Mouse (Mus musculus) small intestine, adult 2 months (tissue): Measurements from ENCODE around the gene Cers4. TPM values are rescaled to one million over a fixed set of nuclear protein-coding genes. Genes with fewer than 3 reads are reported as not detected.

Experiments used
- H3K27ac ChIP-seq: fragments of 200-500 bp; 2 replicates; pipeline ENCODE4 v1.5.1; 2012; ENCODE audit warnings: low read depth, low read length, control low read depth, inconsistent platforms; ENCODE audit not compliant: insufficient read depth
- H3K27me3 ChIP-seq: fragments of 200-500 bp; 2 replicates; pipeline ENCODE4 v1.6.1; 2012; ENCODE audit warnings: mild to moderate bottlenecking, moderate library complexity, low read length, inconsistent platforms; ENCODE audit not compliant: control insufficient read depth, insufficient read depth
- H3K36me3 ChIP-seq: fragments of 200-500 bp; 2 replicates; pipeline ENCODE4 v1.6.1; 2012; ENCODE audit warnings: mild to moderate bottlenecking, low read length, control low read depth, inconsistent platforms; ENCODE audit not compliant: control insufficient read depth, insufficient read depth
- H3K4me1 ChIP-seq: fragments of 200-500 bp; 2 replicates; pipeline ENCODE4 v1.6.1; 2012; ENCODE audit warnings: low read length, inconsistent platforms, mixed read lengths; ENCODE audit not compliant: control insufficient read depth, insufficient read depth, insufficient read length
- H3K4me3 ChIP-seq: fragments of 200-500 bp; 2 replicates; pipeline ENCODE4 v1.5.1; 2012; ENCODE audit warnings: low read depth, mild to moderate bottlenecking, control low read depth, inconsistent platforms, low read length, moderate library complexity
- CTCF ChIP-seq: fragments of 200-500 bp; IDR thresholded peaks from 2 replicates; pipeline ENCODE4 v1.5.1; 2012; ENCODE audit warnings: low read depth, mild to moderate bottlenecking, control low read depth, inconsistent platforms, low read length, moderate library complexity, mixed read lengths; ENCODE audit not compliant: insufficient replicate concordance, insufficient read length; ENCODE audit errors: extremely low read depth
- POLR2A ChIP-seq: fragments of 200-500 bp; IDR thresholded peaks from 2 replicates; pipeline ENCODE4 v1.6.1; 2012; ENCODE audit warnings: low read depth, mild to moderate bottlenecking, control low read depth, inconsistent platforms, low read length, moderate library complexity
- WGBS: fragments of 180-500 bp; shearing (Covaris S2); methylation state at CpG from one replicate; pipeline ENCODE4 v1.1.7; 2018; 5-methylcytosine and 5-hydroxymethylcytosine counted together
- polyA plus RNA-seq: library from polyadenylated mRNA; depleted of rRNA; stranded (reverse); fragments of >200 nt; gene quantifications from 2 replicates; pipeline ENCODE4 v1.2.3, GENCODE M21; 2012; rRNA removed

Gene Cers4
- 14.4 and 14.8 TPM in 2 replicates for polyA plus RNA-seq

- Histone ChIP-seq H3K27ac (peak within 1 kb of the TSS; percentile 47), H3K4me3 (peak within 1 kb of the TSS; percentile 68), H3K36me3 (no peaks in the 10 kb centered on the region), H3K27me3 (no peaks in the 10 kb centered on the region), H3K4me1 (peaks cover 10% of the 10 kb centered on the region; the same call in 1 of the 2 replicates)
- TF ChIP-seq CTCF (no peak), POLR2A (peak; percentile 66; the same call in 1 of the 2 replicates)
- WGBS: under 1% methylated on average over 39 of the region's 39 CpGs
Measured at GRCm38 (mm10) chr8:4492851-4493685, at the start of gene Cers4. TSS of gene Cers4 (plus strand) at chr8:4493026.

GRCm38 (mm10) chr8:4458165-4458564 is 34.7 kb upstream of the Cers4 start:
- WGBS: 90% methylated on average over 2 of the region's 2 CpGs
- H3K27ac ChIP-seq: no peak overlapping the region
- H3K4me3 ChIP-seq: no peak overlapping the region
- no peak for TF ChIP-seq POLR2A
- TF ChIP-seq CTCF: no peak
- no peaks in the 10 kb centered on the region; the same call in 1 of the 2 replicates for H3K4me1 ChIP-seq
- no peaks in the 10 kb centered on the region for H3K36me3 ChIP-seq
- no peaks in the 10 kb centered on the region for H3K27me3 ChIP-seq

- no peak overlapping the region for H3K27ac ChIP-seq
- no peaks in the 10 kb centered on the region for H3K27me3 ChIP-seq
- TF ChIP-seq CTCF: no peak
- no peak for TF ChIP-seq POLR2A
- no peaks in the 10 kb centered on the region for H3K36me3 ChIP-seq
- WGBS: 60% methylated on average over 2 of the region's 2 CpGs
- no peak overlapping the region for H3K4me3 ChIP-seq
- no peaks in the 10 kb centered on the region; the same call in 1 of the 2 replicates for H3K4me1 ChIP-seq
Measured at GRCm38 (mm10) chr8:4463061-4463460, 29.8 kb upstream of the Cers4 start.

GRCm38 (mm10) chr8:4474419-4475187 is 18.2 kb upstream of the Cers4 start:
- H3K27ac ChIP-seq: peak overlapping the region; percentile 97
- WGBS: 22% methylated on average over 7 of the region's 7 CpGs

GRCm38 (mm10) chr8:4481154-4481553 is 11.7 kb upstream of the Cers4 start:
- Histone ChIP-seq H3K4me1 (peaks cover 7% of the 10 kb centered on the region; the same call in 1 of the 2 replicates), H3K4me3 (no peak overlapping the region), H3K27me3 (no peaks in the 10 kb centered on the region), H3K27ac (no peak overlapping the region), H3K36me3 (no peaks in the 10 kb centered on the region)
- TF ChIP-seq POLR2A (no peak), CTCF (no peak)
- WGBS: 80% methylated on average over 4 of the region's 4 CpGs

More at GRCm38 (mm10) chr8:4474419-4475187, 18.2 kb upstream of the Cers4 start:
- H3K4me1 ChIP-seq: peaks cover 6% of the 10 kb centered on the region
- H3K27me3 ChIP-seq: no peaks in the 10 kb centered on the region
- no peak overlapping the region for H3K4me3 ChIP-seq
- H3K36me3 ChIP-seq: no peaks in the 10 kb centered on the region
- TF ChIP-seq CTCF (no peak), POLR2A (no peak)

GRCm38 (mm10) chr8:4481586-4481985 is 11.2 kb upstream of the Cers4 start:
- no peaks in the 10 kb centered on the region for H3K27me3 ChIP-seq
- TF ChIP-seq POLR2A (no peak), CTCF (no peak)
- WGBS: 39% methylated on average over 4 of the region's 4 CpGs
- peaks cover 7% of the 10 kb centered on the region; the same call in 1 of the 2 replicates for H3K4me1 ChIP-seq
- no peak overlapping the region for H3K27ac ChIP-seq
- no peak overlapping the region for H3K4me3 ChIP-seq
- no peaks in the 10 kb centered on the region for H3K36me3 ChIP-seq

- Histone ChIP-seq H3K36me3 (no peaks in the 10 kb centered on the region), H3K27ac (no peak overlapping the region), H3K4me1 (peaks cover 7% of the 10 kb centered on the region; the same call in 1 of the 2 replicates), H3K4me3 (no peak overlapping the region), H3K27me3 (no peaks in the 10 kb centered on the region)
- WGBS: 82% methylated on average over 4 of the region's 4 CpGs
- TF ChIP-seq CTCF (no peak), POLR2A (no peak)
Measured at GRCm38 (mm10) chr8:4482501-4482900, 10.3 kb upstream of the Cers4 start.
